Mouse (Mus musculus) bone marrow, adult 2 months (tissue): ENCODE measurements around the gene Polg2.

Source experiments
- CTCF ChIP-seq: fragments of 200-500 bp; IDR thresholded peaks from 2 replicates; pipeline ENCODE4 v1.5.1; 2011; ENCODE audit warnings: low read length, control low read depth; ENCODE audit not compliant: control insufficient read depth, insufficient read depth
- POLR2A ChIP-seq: fragments of 200-500 bp; IDR thresholded peaks from 2 replicates; pipeline ENCODE4 v1.6.1; 2011; ENCODE audit warnings: low read depth, mild to moderate bottlenecking, control low read depth, low read length, borderline replicate concordance; ENCODE audit not compliant: control insufficient read depth

GRCm38 (mm10) chr11:106722831-106723361 is 56.4 kb downstream of the Polg2 start:
- TF ChIP-seq POLR2A: no peak
- no peak for TF ChIP-seq CTCF
